Comparison of ENCODE assay signal across 15 mouse cellular contexts in the genomic region with DNA sequence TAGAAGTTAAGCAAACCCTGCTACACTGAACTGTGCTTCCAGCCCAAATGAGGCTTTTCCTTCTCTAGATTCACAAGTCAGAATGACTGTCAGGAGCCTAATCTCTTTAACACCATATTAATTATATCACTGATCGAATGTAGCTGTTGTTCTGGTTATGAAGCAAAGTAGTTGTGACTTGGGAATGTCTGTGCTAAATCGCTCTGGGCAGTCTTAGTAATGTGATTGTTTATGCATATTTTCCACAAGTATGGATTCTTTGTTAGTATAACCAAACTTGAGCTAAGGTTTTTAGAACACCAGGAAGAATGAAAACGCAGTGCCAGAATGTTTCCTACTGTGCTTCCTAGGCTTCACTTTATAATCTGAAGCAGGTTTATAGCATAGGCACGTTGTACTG.
DNase-seq lines count a peak whose midpoint lies in the region; ATAC-seq and TF ChIP-seq lines count a peak whose summit lies in the region.
"Had no signal": no experiment of that assay in that cellular context is flagged by ENCODE, and none has a peak within 500 bp of the region (broad histone marks: within the 10 kb centered on the region; RNA-seq: fewer than 3 reads in every experiment).

No protein-coding gene starts in this region.

- no peak for TF ChIP-seq CTCF in forebrain, postnatal 0 days (IDR thresholded peaks at IDR 0.05; ENCODE audit: low read depth)
- no peak for TF ChIP-seq CTCF in embryonic fibroblast, embryonic 13.5 days (IDR thresholded peaks at IDR 0.05; ENCODE audit: borderline replicate concordance, insufficient read depth, low read length)

- no peaks in the 10 kb centered on the region for H3K27me3 ChIP-seq in forebrain, embryonic 10.5 days (ENCODE audit: poor library complexity, severe bottlenecking)
- no peaks in the 10 kb centered on the region for H3K27me3 ChIP-seq in forebrain, postnatal 0 days (ENCODE audit: insufficient read depth, low read length)
- no peaks in the 10 kb centered on the region for H3K27me3 ChIP-seq in lung, embryonic 16.5 days (ENCODE audit: control insufficient read depth, insufficient read depth, low read depth, low read length)
- no peaks in the 10 kb centered on the region for H3K27me3 ChIP-seq in neural tube, embryonic 15.5 days (replicated peaks)
- H3K27me3 ChIP-seq: heart, embryonic 15.5 days had no signal

- DNase-seq in forebrain, embryonic 10.5 days (ENCODE audit: extremely low spot score, low spot score) = no peak
- DNase-seq in forebrain, postnatal 0 days = no peak
- no peak for DNase-seq in lung, postnatal 10 days
- no peak for DNase-seq in right cerebral cortex, postnatal 36 days (ENCODE audit: low spot score in 2 of 2)
- no peak for DNase-seq in left cerebral cortex, adult 11 months (ENCODE audit: low spot score)
- DNase-seq: adrenal gland, postnatal 14 days; gastrocnemius, postnatal 25 days; kidney, postnatal 25 days; layer of hippocampus, postnatal 36 days had no signal

- no peak overlapping the region for H3K9ac ChIP-seq in forebrain, postnatal 0 days
- no peak overlapping the region for H3K9ac ChIP-seq in lung, embryonic 16.5 days (ENCODE audit: low read length)
- H3K9ac ChIP-seq in neural tube, embryonic 15.5 days (replicated peaks) = no peak overlapping the region
- H3K9ac ChIP-seq: heart, embryonic 15.5 days had no signal

- peaks cover 31% of the 10 kb centered on the region for H3K4me1 ChIP-seq in forebrain, embryonic 10.5 days
- no peaks in the 10 kb centered on the region for H3K4me1 ChIP-seq in forebrain, postnatal 0 days (ENCODE audit: insufficient read depth)
- H3K4me1 ChIP-seq in lung, embryonic 16.5 days (replicated peaks; ENCODE audit: control insufficient read depth, insufficient read depth, low read length) = peaks cover 7% of the 10 kb centered on the region
- H3K4me1 ChIP-seq in embryonic fibroblast, embryonic 13.5 days (ENCODE audit: control insufficient read depth, insufficient read depth, low read length) = no peaks in the 10 kb centered on the region; the same call in 1 of the 2 replicates
- H3K4me1 ChIP-seq in neural tube, embryonic 15.5 days = peaks cover 10% of the 10 kb centered on the region
- H3K4me1 ChIP-seq: heart, embryonic 15.5 days had no signal

- no peak for ATAC-seq in forebrain, postnatal 0 days
- ATAC-seq in lung, embryonic 16.5 days (ENCODE audit: low read depth) = no peak
- no peak for ATAC-seq in neural tube, embryonic 15.5 days (ENCODE audit: low FRiP score)
- ATAC-seq: inflammation-experienced regulatory T-cells, adult 6 months had no signal

- no peaks in the 10 kb centered on the region for H3K9me3 ChIP-seq in forebrain, embryonic 10.5 days
- H3K9me3 ChIP-seq in forebrain, postnatal 0 days (ENCODE audit: low read length) = no peaks in the 10 kb centered on the region
- no peaks in the 10 kb centered on the region for H3K9me3 ChIP-seq in lung, embryonic 16.5 days (ENCODE audit: control insufficient read depth, low read length)
- no peaks in the 10 kb centered on the region for H3K9me3 ChIP-seq in neural tube, embryonic 15.5 days (replicated peaks)
- H3K9me3 ChIP-seq: heart, embryonic 15.5 days had no signal

- H3K4me2 ChIP-seq in forebrain, postnatal 0 days (ENCODE audit: low read depth) = no peak overlapping the region
- no peak overlapping the region for H3K4me2 ChIP-seq in lung, embryonic 16.5 days (ENCODE audit: low read depth, low read length)
- no peak overlapping the region for H3K4me2 ChIP-seq in neural tube, embryonic 15.5 days
- H3K4me2 ChIP-seq: heart, embryonic 15.5 days; liver, embryonic 11.5 days had no signal

- no peak overlapping the region for H3K4me3 ChIP-seq in forebrain, embryonic 10.5 days
- no peak overlapping the region for H3K4me3 ChIP-seq in forebrain, postnatal 0 days (ENCODE audit: low read depth, low read length)
- no peak overlapping the region for H3K4me3 ChIP-seq in lung, embryonic 16.5 days (ENCODE audit: low read length)
- no peak overlapping the region for H3K4me3 ChIP-seq in embryonic fibroblast, embryonic 13.5 days (ENCODE audit: insufficient read depth, low read length)
- H3K4me3 ChIP-seq in neural tube, embryonic 15.5 days (replicated peaks) = no peak overlapping the region
- H3K4me3 ChIP-seq: heart, embryonic 15.5 days had no signal

- WGBS in forebrain, embryonic 10.5 days = 55% methylated on average over 4 of the region's 4 CpGs
- WGBS in forebrain, postnatal 0 days = 26% methylated on average over 4 of the region's 4 CpGs
- WGBS in lung, embryonic 16.5 days = 41% methylated on average over 4 of the region's 4 CpGs
- 18% methylated on average over 4 of the region's 4 CpGs for WGBS in neural tube, embryonic 15.5 days

- no peak for TF ChIP-seq POLR2A in embryonic fibroblast, embryonic 13.5 days (IDR thresholded peaks at IDR 0.05; ENCODE audit: low read depth, low read length)

- H3K36me3 ChIP-seq in forebrain, embryonic 10.5 days (replicated peaks) = no peaks in the 10 kb centered on the region
- H3K36me3 ChIP-seq in forebrain, postnatal 0 days (ENCODE audit: insufficient read depth) = no peaks in the 10 kb centered on the region
- H3K36me3 ChIP-seq in lung, embryonic 16.5 days (ENCODE audit: control insufficient read depth, insufficient read depth, low read length) = no peaks in the 10 kb centered on the region
- no peaks in the 10 kb centered on the region for H3K36me3 ChIP-seq in neural tube, embryonic 15.5 days
- H3K36me3 ChIP-seq: heart, embryonic 15.5 days had no signal

- peak overlapping the region; percentile 74 for H3K27ac ChIP-seq in forebrain, embryonic 10.5 days
- H3K27ac ChIP-seq in forebrain, postnatal 0 days (ENCODE audit: low read depth, low read length) = no peak overlapping the region
- H3K27ac ChIP-seq in lung, embryonic 16.5 days (ENCODE audit: low read length) = 0 out of 2 replicates have a peak overlapping the region, but pooled peaks have one; percentile 36
- 0 out of 2 replicates have a peak overlapping the region, but pooled peaks have one; percentile 40 for H3K27ac ChIP-seq in embryonic fibroblast, embryonic 13.5 days (ENCODE audit: insufficient read depth, low read length)
- H3K27ac ChIP-seq in neural tube, embryonic 15.5 days (replicated peaks) = peak overlapping the region; percentile 56; the same call in 1 of the 2 replicates
- H3K27ac ChIP-seq: heart, embryonic 15.5 days had no signal
